Mouse (Mus musculus) midbrain, embryonic 13.5 days (tissue): ENCODE measurements around the gene Gm45015. TPM values are rescaled to one million over a fixed set of nuclear protein-coding genes. Genes with fewer than 3 reads are reported as not detected.
A peak's percentile ranks its signal among the peaks of the same experiment; 100 is the strongest.

Source experiments
- ATAC-seq: fragments of 200-750 bp; cut with Nextera tagmentation; 2 replicates; pipeline ENCODE4 v1.8.0; 2017; ENCODE audit warnings: mild to moderate bottlenecking, moderate TSS enrichment, moderate library complexity
- H3K27ac ChIP-seq: fragments of 300-500 bp; sonication (generic); 2 replicates; pipeline ENCODE4 v1.5.1; 2015; ENCODE audit warnings: inconsistent platforms, mild to moderate bottlenecking, moderate library complexity
- H3K27me3 ChIP-seq: fragments of 300-500 bp; sonication (generic); 2 replicates; pipeline ENCODE4 v1.6.1; 2015; ENCODE audit warnings: mild to moderate bottlenecking, inconsistent platforms
- H3K36me3 ChIP-seq: fragments of 300-500 bp; sonication (generic); 2 replicates; pipeline ENCODE4 v1.6.1; 2015; ENCODE audit warnings: mild to moderate bottlenecking, inconsistent platforms
- H3K4me1 ChIP-seq: fragments of 300-500 bp; sonication (generic); replicated peaks from 2 replicates; pipeline ENCODE4 v1.6.1; 2015; ENCODE audit warnings: inconsistent platforms
- H3K4me2 ChIP-seq: fragments of 300-500 bp; sonication (generic); replicated peaks from 2 replicates; pipeline ENCODE4 v1.6.1; 2015; ENCODE audit warnings: moderate library complexity, mild to moderate bottlenecking, inconsistent platforms
- H3K4me3 ChIP-seq: fragments of 300-500 bp; sonication (generic); replicated peaks from 2 replicates; pipeline ENCODE4 v1.5.1; 2015; ENCODE audit warnings: mild to moderate bottlenecking, inconsistent platforms
- H3K9ac ChIP-seq: fragments of 300-500 bp; sonication (generic); replicated peaks from 2 replicates; pipeline ENCODE4 v1.6.1; 2015; ENCODE audit warnings: mild to moderate bottlenecking, inconsistent platforms
- H3K9me3 ChIP-seq: fragments of 300-500 bp; sonication (generic); 2 replicates; pipeline ENCODE4 v1.6.1; 2016; ENCODE audit warnings: mild to moderate bottlenecking, inconsistent platforms
- WGBS: fragments of 180-500 bp; shearing (Covaris S2); methylation state at CpG from one replicate; pipeline ENCODE4 v1.1.7; 2015; 5-methylcytosine and 5-hydroxymethylcytosine counted together
- polyA plus RNA-seq: library from polyadenylated mRNA; unstranded; fragments of >200 nt; fragmentation: Nextera tagmentation; extraction: Ambion mirVana; gene quantifications from 2 replicates; pipeline ENCODE4 v1.2.1, GENCODE M21; 2015

The Gm45015 gene
- polyA plus RNA-seq: not detected in 2 replicates

- no peaks in the 10 kb centered on the region for H3K27me3 ChIP-seq
- no peak within 1 kb of the TSS for H3K4me2 ChIP-seq
- H3K27ac ChIP-seq: no peak within 1 kb of the TSS
- ATAC-seq: no peak
- H3K4me1 ChIP-seq: 0 out of 2 replicates have a peak, but pooled peaks cover under 1% of the 10 kb centered on the region
- no peak within 1 kb of the TSS for H3K4me3 ChIP-seq
- H3K9me3 ChIP-seq: no peaks in the 10 kb centered on the region
- 89% methylated on average over 4 of the region's 4 CpGs for WGBS
- H3K9ac ChIP-seq: no peak within 1 kb of the TSS
- no peaks in the 10 kb centered on the region for H3K36me3 ChIP-seq
Measured at GRCm38 (mm10) chrX:73336740-73337139, at the start of gene Gm45015. Gene Gm45015 (minus strand): TSS chrX:73336840.

- 36% methylated on average over 1 of the region's 1 CpGs for WGBS
- Histone ChIP-seq H3K27ac (peak overlapping the region; percentile 74), H3K4me3 (no peak overlapping the region), H3K27me3 (no peaks in the 10 kb centered on the region), H3K4me2 (no peak overlapping the region), H3K36me3 (no peaks in the 10 kb centered on the region), H3K4me1 (no peaks in the 10 kb centered on the region), H3K9ac (no peak overlapping the region), H3K9me3 (no peaks in the 10 kb centered on the region)
- ATAC-seq: peak; percentile 14; the same call in 1 of the 2 replicates
Measured at GRCm38 (mm10) chrX:73384924-73385323, 48.3 kb upstream of the Gm45015 start.

- peak; percentile 90 for ATAC-seq
- Histone ChIP-seq H3K4me1 (no peaks in the 10 kb centered on the region), H3K36me3 (no peaks in the 10 kb centered on the region), H3K27me3 (no peaks in the 10 kb centered on the region), H3K9me3 (no peaks in the 10 kb centered on the region), H3K27ac (peak overlapping the region; percentile 74), H3K9ac (no peak overlapping the region), H3K4me2 (no peak overlapping the region), H3K4me3 (no peak overlapping the region)
- WGBS: 45% methylated on average over 6 of the region's 6 CpGs
Measured at GRCm38 (mm10) chrX:73384419-73384818, 47.8 kb upstream of the Gm45015 start.

GRCm38 (mm10) chrX:73363291-73363690 lies 26.7 kb upstream of the Gm45015 start:
- no peaks in the 10 kb centered on the region for H3K27me3 ChIP-seq
- ATAC-seq: no peak
- H3K4me3 ChIP-seq: no peak overlapping the region
- no peaks in the 10 kb centered on the region for H3K4me1 ChIP-seq
- no peaks in the 10 kb centered on the region for H3K9me3 ChIP-seq
- no peaks in the 10 kb centered on the region for H3K36me3 ChIP-seq
- H3K27ac ChIP-seq: no peak overlapping the region
- no peak overlapping the region for H3K9ac ChIP-seq
- H3K4me2 ChIP-seq: no peak overlapping the region

GRCm38 (mm10) chrX:73356719-73357118 lies 20.1 kb upstream of the Gm45015 start:
- Histone ChIP-seq H3K4me3 (no peak overlapping the region), H3K27ac (no peak overlapping the region), H3K4me2 (no peak overlapping the region), H3K27me3 (no peaks in the 10 kb centered on the region), H3K9me3 (0 out of 2 replicates have a peak, but pooled peaks cover 4% of the 10 kb centered on the region), H3K36me3 (peaks cover 34% of the 10 kb centered on the region), H3K4me1 (no peaks in the 10 kb centered on the region), H3K9ac (no peak overlapping the region)
- ATAC-seq: no peak
- 92% methylated on average over 1 of the region's 1 CpGs for WGBS

GRCm38 (mm10) chrX:73356163-73356562 lies 19.5 kb upstream of the Gm45015 start:
- 92% methylated on average over 2 of the region's 2 CpGs for WGBS
- Histone ChIP-seq H3K4me3 (no peak overlapping the region), H3K27ac (no peak overlapping the region), H3K4me2 (no peak overlapping the region), H3K36me3 (peaks cover 37% of the 10 kb centered on the region), H3K9ac (no peak overlapping the region), H3K4me1 (no peaks in the 10 kb centered on the region), H3K27me3 (no peaks in the 10 kb centered on the region), H3K9me3 (0 out of 2 replicates have a peak, but pooled peaks cover 4% of the 10 kb centered on the region)
- ATAC-seq: no peak

- ATAC-seq: no peak
- Histone ChIP-seq H3K4me3 (no peak overlapping the region), H3K9ac (no peak overlapping the region), H3K27ac (no peak overlapping the region), H3K27me3 (no peaks in the 10 kb centered on the region), H3K4me2 (no peak overlapping the region), H3K9me3 (no peaks in the 10 kb centered on the region), H3K36me3 (no peaks in the 10 kb centered on the region), H3K4me1 (peaks cover 20% of the 10 kb centered on the region)
- 85% methylated on average over 1 of the region's 1 CpGs for WGBS
Measured at GRCm38 (mm10) chrX:73344346-73344745, 7.7 kb upstream of the Gm45015 start.

GRCm38 (mm10) chrX:73343802-73344201 lies 7.2 kb upstream of the Gm45015 start:
- peaks cover 20% of the 10 kb centered on the region for H3K4me1 ChIP-seq
- no peaks in the 10 kb centered on the region for H3K36me3 ChIP-seq
- no peaks in the 10 kb centered on the region for H3K27me3 ChIP-seq
- no peak overlapping the region for H3K4me3 ChIP-seq
- ATAC-seq: no peak
- H3K9ac ChIP-seq: no peak overlapping the region
- H3K9me3 ChIP-seq: no peaks in the 10 kb centered on the region
- H3K27ac ChIP-seq: no peak overlapping the region
- WGBS: 86% methylated on average over 1 of the region's 1 CpGs
- peak overlapping the region; percentile 62 for H3K4me2 ChIP-seq

GRCm38 (mm10) chrX:73342941-73343735 lies 6.5 kb upstream of the Gm45015 start:
- peak; percentile 76; the same call in 1 of the 2 replicates for ATAC-seq
- H3K27me3 ChIP-seq: no peaks in the 10 kb centered on the region
- H3K4me1 ChIP-seq: peaks cover 20% of the 10 kb centered on the region
- H3K9ac ChIP-seq: peak overlapping the region; percentile 76
- H3K27ac ChIP-seq: peak overlapping the region; percentile 79
- H3K36me3 ChIP-seq: no peaks in the 10 kb centered on the region
- H3K4me3 ChIP-seq: peak overlapping the region; percentile 57
- H3K4me2 ChIP-seq: peak overlapping the region; percentile 62
- H3K9me3 ChIP-seq: no peaks in the 10 kb centered on the region
- 24% methylated on average over 15 of the region's 15 CpGs for WGBS

- 20% methylated on average over 37 of the region's 37 CpGs for WGBS
- ATAC-seq: peak; percentile 96
- peak within 1 kb of the TSS; percentile 57 for H3K4me3 ChIP-seq
- H3K4me1 ChIP-seq: peaks cover 20% of the 10 kb centered on the region
- peak within 1 kb of the TSS; percentile 79 for H3K27ac ChIP-seq
- peak within 1 kb of the TSS; percentile 76 for H3K9ac ChIP-seq
- H3K27me3 ChIP-seq: no peaks in the 10 kb centered on the region
- no peaks in the 10 kb centered on the region for H3K36me3 ChIP-seq
- no peaks in the 10 kb centered on the region for H3K9me3 ChIP-seq
- H3K4me2 ChIP-seq: peak within 1 kb of the TSS; percentile 62
Measured at GRCm38 (mm10) chrX:73342483-73342895, 5.8 kb upstream of the Gm45015 start, which contains the start of gene Zfp275. Gene Zfp275 (plus strand): TSS chrX:73342621.

- Histone ChIP-seq H3K4me2 (peak overlapping the region; percentile 62), H3K4me3 (peak overlapping the region; percentile 57), H3K4me1 (peaks cover 20% of the 10 kb centered on the region), H3K9ac (peak overlapping the region; percentile 76; the same call in 1 of the 2 replicates), H3K27ac (no peak overlapping the region), H3K27me3 (no peaks in the 10 kb centered on the region), H3K36me3 (no peaks in the 10 kb centered on the region), H3K9me3 (no peaks in the 10 kb centered on the region)
- 40% methylated on average over 3 of the region's 3 CpGs for WGBS
- peak; percentile 46 for ATAC-seq
Measured at GRCm38 (mm10) chrX:73342068-73342467, 5.4 kb upstream of the Gm45015 start.

GRCm38 (mm10) chrX:73341473-73341872 lies 4.8 kb upstream of the Gm45015 start:
- Histone ChIP-seq H3K27ac (no peak overlapping the region), H3K9me3 (no peaks in the 10 kb centered on the region), H3K4me2 (no peak overlapping the region), H3K4me3 (no peak overlapping the region), H3K9ac (no peak overlapping the region), H3K4me1 (peaks cover 20% of the 10 kb centered on the region), H3K36me3 (no peaks in the 10 kb centered on the region), H3K27me3 (no peaks in the 10 kb centered on the region)
- 63% methylated on average over 1 of the region's 1 CpGs for WGBS
- no peak for ATAC-seq
